ENCODE assay signal across 15 mouse cellular contexts in genomic region chr16:9672390-9672789, GRCm38 (mm10).
DNase-seq lines count a peak whose midpoint lies in the region; ATAC-seq and TF ChIP-seq lines count a peak whose summit lies in the region.
"Had no signal": no experiment of that assay in that cellular context is flagged by ENCODE, and none has a peak within 500 bp of the region (broad histone marks: within the 10 kb centered on the region; RNA-seq: fewer than 3 reads in every experiment).

No protein-coding gene starts in this region.

- no peak for TF ChIP-seq CTCF in midbrain, postnatal 0 days (IDR thresholded peaks at IDR 0.05)

- peaks cover 5% of the 10 kb centered on the region; the same call in 1 of the 2 replicates for H3K4me1 ChIP-seq in midbrain, embryonic 11.5 days (ENCODE audit: control insufficient read depth, insufficient read depth, low read length)
- H3K4me1 ChIP-seq in midbrain, postnatal 0 days (ENCODE audit: insufficient read depth, low read length) = no peaks in the 10 kb centered on the region
- no peaks in the 10 kb centered on the region for H3K4me1 ChIP-seq in intestine, embryonic 15.5 days (replicated peaks)

- H3K36me3 ChIP-seq in midbrain, embryonic 11.5 days (ENCODE audit: control insufficient read depth, insufficient read depth, low read length) = no peaks in the 10 kb centered on the region
- H3K36me3 ChIP-seq in midbrain, postnatal 0 days (ENCODE audit: insufficient read depth, low read length) = no peaks in the 10 kb centered on the region
- H3K36me3 ChIP-seq in intestine, embryonic 15.5 days = no peaks in the 10 kb centered on the region

- peak; percentile 10 for DNase-seq in embryo, embryonic 10.5 days (ENCODE audit: low spot score)
- no peak for DNase-seq in embryo, embryonic 9.5 days (ENCODE audit: extremely low spot score)
- peak; percentile 86 for DNase-seq in midbrain, embryonic 11.5 days (ENCODE audit: low spot score, missing footprints)
- no peak for DNase-seq in midbrain, postnatal 0 days (ENCODE audit: low spot score)
- DNase-seq in retina, embryonic 14.5 days (ENCODE audit: low spot score) = peak; percentile 24
- no peak for DNase-seq in ovary, postnatal 36 days (ENCODE audit: low spot score)
- DNase-seq in lung, postnatal 36 days = no peak
- DNase-seq: adrenal gland, postnatal 14 days; cerebellum, adult 9-11 months; heart, adult 11 months; liver; thymus, postnatal 36 days had no signal

- H3K9ac ChIP-seq in midbrain, embryonic 11.5 days (ENCODE audit: low read length) = no peak overlapping the region
- no peak overlapping the region for H3K9ac ChIP-seq in midbrain, postnatal 0 days (replicated peaks; ENCODE audit: low read length, poor library complexity, severe bottlenecking)
- no peak overlapping the region for H3K9ac ChIP-seq in intestine, embryonic 15.5 days

- H3K9me3 ChIP-seq in midbrain, embryonic 11.5 days (ENCODE audit: control insufficient read depth, low read length) = no peaks in the 10 kb centered on the region
- H3K9me3 ChIP-seq in midbrain, postnatal 0 days (ENCODE audit: low read length) = no peaks in the 10 kb centered on the region
- H3K9me3 ChIP-seq in intestine, embryonic 15.5 days = no peaks in the 10 kb centered on the region

- H3K27me3 ChIP-seq in midbrain, embryonic 11.5 days (ENCODE audit: control insufficient read depth, insufficient read depth, low read length) = no peaks in the 10 kb centered on the region
- no peaks in the 10 kb centered on the region for H3K27me3 ChIP-seq in midbrain, postnatal 0 days (ENCODE audit: insufficient read depth, low read length)
- H3K27me3 ChIP-seq in intestine, embryonic 15.5 days (replicated peaks) = no peaks in the 10 kb centered on the region
- H3K27me3 ChIP-seq: CH12.LX had no signal

- H3K4me3 ChIP-seq in midbrain, embryonic 11.5 days (ENCODE audit: low read depth, low read length) = no peak overlapping the region
- H3K4me3 ChIP-seq in midbrain, postnatal 0 days (ENCODE audit: low read depth, low read length) = no peak overlapping the region
- no peak overlapping the region for H3K4me3 ChIP-seq in intestine, embryonic 15.5 days (replicated peaks)

- no peak overlapping the region for H3K4me2 ChIP-seq in midbrain, embryonic 11.5 days
- H3K4me2 ChIP-seq in midbrain, postnatal 0 days (ENCODE audit: low read depth, low read length, poor library complexity, severe bottlenecking) = no peak overlapping the region
- H3K4me2 ChIP-seq in intestine, embryonic 15.5 days (replicated peaks) = no peak overlapping the region

- no peak overlapping the region for H3K27ac ChIP-seq in midbrain, embryonic 11.5 days (ENCODE audit: low read depth, low read length)
- H3K27ac ChIP-seq in midbrain, postnatal 0 days (ENCODE audit: low read depth, low read length) = no peak overlapping the region
- H3K27ac ChIP-seq in intestine, embryonic 15.5 days = no peak overlapping the region
- H3K27ac ChIP-seq: stomach, postnatal 0 days had no signal

- ATAC-seq in midbrain, embryonic 11.5 days (ENCODE audit: low FRiP score) = peak; percentile 90
- no peak for ATAC-seq in midbrain, postnatal 0 days (ENCODE audit: low FRiP score)
- ATAC-seq in intestine, embryonic 15.5 days = peak; percentile 80; the same call in 1 of the 2 replicates

- WGBS in midbrain, embryonic 11.5 days = 44% methylated on average over 2 of the region's 2 CpGs
- WGBS in midbrain, postnatal 0 days = 29% methylated on average over 2 of the region's 2 CpGs
- WGBS in intestine, embryonic 15.5 days = 63% methylated on average over 2 of the region's 2 CpGs

Comparison
In these comparisons a context has a peak if more than half of its experiments do, and no peak if none do; other contexts are left out.
1. DNase-seq: peak in embryo, embryonic 10.5 days (single experiment), midbrain, embryonic 11.5 days (single experiment) and retina, embryonic 14.5 days (single experiment); none in embryo, embryonic 9.5 days (single experiment), midbrain, postnatal 0 days (single experiment), ovary, postnatal 36 days (single experiment) and lung, postnatal 36 days (single experiment).